Mouse (Mus musculus): ENCODE measurements at regions not wholly inside any gene's neighbourhood (a gene's known extent, or its start where the extent isn't known, plus 50 kb on each side); places are given as distances from the start of the nearest gene placed in this dataset.

- no peak overlapping the region for H3K9ac ChIP-seq (ENCODE audit: low read depth, low read length)
- WGBS (ENCODE audit: insufficient replicate concordance) = 10% methylated on average over 8 of the region's 8 CpGs
- H3K4me1 ChIP-seq (ENCODE audit: control insufficient read depth, insufficient read depth, low read length) = 0 out of 2 replicates have a peak, but pooled peaks cover 3% of the 10 kb centered on the region
- no peaks in the 10 kb centered on the region for H3K9me3 ChIP-seq (replicated peaks; ENCODE audit: control insufficient read depth, low read length)
- no peak overlapping the region for H3K4me2 ChIP-seq
- no peak for ATAC-seq (replicated peaks; ENCODE audit: insufficient number of reproducible peaks, low FRiP score, low TSS enrichment)
- no peak overlapping the region for H3K4me3 ChIP-seq (ENCODE audit: low read depth, low read length)
- peaks cover 73% of the 10 kb centered on the region for H3K27me3 ChIP-seq (ENCODE audit: control insufficient read depth, insufficient read depth, low read length)
- no peak overlapping the region for H3K27ac ChIP-seq (ENCODE audit: low read depth, low read length)
- no peaks in the 10 kb centered on the region for H3K36me3 ChIP-seq (ENCODE audit: control insufficient read depth, insufficient read depth, low read length)
Measured at GRCm38 (mm10) chr19:44696059-44696712, 59.7 kb upstream of the Pax2 start.

- Histone ChIP-seq H3K4me3 (ENCODE audit: low read depth, low read length) (no peak overlapping the region), H3K27ac (ENCODE audit: low read depth, low read length) (no peak overlapping the region), H3K4me1 (ENCODE audit: control insufficient read depth, insufficient read depth, low read length) (0 out of 2 replicates have a peak, but pooled peaks cover 3% of the 10 kb centered on the region), H3K36me3 (ENCODE audit: control insufficient read depth, insufficient read depth, low read length) (no peaks in the 10 kb centered on the region), H3K4me2 (no peak overlapping the region), H3K9ac (ENCODE audit: low read depth, low read length) (no peak overlapping the region), H3K27me3 (ENCODE audit: control insufficient read depth, insufficient read depth, low read length) (peaks cover 73% of the 10 kb centered on the region), H3K9me3 (replicated peaks; ENCODE audit: control insufficient read depth, low read length) (no peaks in the 10 kb centered on the region)
- 39% methylated on average over 9 of the region's 9 CpGs for WGBS (ENCODE audit: insufficient replicate concordance)
- no peak for ATAC-seq (replicated peaks; ENCODE audit: insufficient number of reproducible peaks, low FRiP score, low TSS enrichment)
Measured at GRCm38 (mm10) chr19:44696773-44697172, 59.1 kb upstream of the Pax2 start.

GRCm38 (mm10) chr19:44698382-44699256, 57.2 kb upstream of the Pax2 start:
- Histone ChIP-seq H3K27me3 (ENCODE audit: control insufficient read depth, insufficient read depth, low read length) (peaks cover 72% of the 10 kb centered on the region), H3K36me3 (ENCODE audit: control insufficient read depth, insufficient read depth, low read length) (no peaks in the 10 kb centered on the region), H3K4me2 (peak overlapping the region; percentile 14; the same call in 1 of the 2 replicates), H3K9ac (ENCODE audit: low read depth, low read length) (no peak overlapping the region), H3K9me3 (replicated peaks; ENCODE audit: control insufficient read depth, low read length) (no peaks in the 10 kb centered on the region), H3K27ac (ENCODE audit: low read depth, low read length) (no peak overlapping the region), H3K4me3 (ENCODE audit: low read depth, low read length) (no peak overlapping the region), H3K4me1 (ENCODE audit: control insufficient read depth, insufficient read depth, low read length) (no peaks in the 10 kb centered on the region)
- 18% methylated on average over 21 of the region's 21 CpGs for WGBS (ENCODE audit: insufficient replicate concordance)
- ATAC-seq (replicated peaks; ENCODE audit: insufficient number of reproducible peaks, low FRiP score, low TSS enrichment) = no peak
